22 mouse cellular contexts compared by ENCODE assay signal in genomic region chr2:28676005-28676404, GRCm38 (mm10). TPM values are rescaled to one million over a fixed set of nuclear protein-coding genes. Genes with fewer than 3 reads are reported as not detected.
A peak's percentile ranks its signal among the peaks of the same experiment; 100 is the strongest.
DNase-seq lines count a peak whose midpoint lies in the region; ATAC-seq lines count a peak whose summit lies in the region.
"Had no signal": no experiment of that assay in that cellular context is flagged by ENCODE, and none has a peak within 500 bp of the region (broad histone marks: within the 10 kb centered on the region; RNA-seq: fewer than 3 reads in every experiment).

No protein-coding gene starts in this region.

- no peak overlapping the region for H3K9ac ChIP-seq in liver, embryonic 12.5 days
- H3K9ac ChIP-seq in liver, embryonic 15.5 days, result no peak overlapping the region
- no peak overlapping the region for H3K9ac ChIP-seq in stomach, embryonic 15.5 days
- H3K9ac ChIP-seq: forebrain, embryonic 13.5 days; forebrain, postnatal 0 days; hindbrain, embryonic 12.5 days had no signal

- H3K4me1 ChIP-seq in liver, embryonic 12.5 days, result no peaks in the 10 kb centered on the region
- 0 out of 2 replicates have a peak, but pooled peaks cover 4% of the 10 kb centered on the region for H3K4me1 ChIP-seq in liver, embryonic 15.5 days (replicated peaks)
- no peaks in the 10 kb centered on the region for H3K4me1 ChIP-seq in stomach, embryonic 15.5 days
- H3K4me1 ChIP-seq: embryonic facial prominence, embryonic 10.5 days; forebrain, embryonic 13.5 days; heart, embryonic 10.5 days; hindbrain, embryonic 12.5 days had no signal

- no peak overlapping the region for H3K4me2 ChIP-seq in liver, embryonic 12.5 days
- no peak overlapping the region; the same call in 1 of the 2 replicates for H3K4me2 ChIP-seq in liver, embryonic 15.5 days
- no peak overlapping the region for H3K4me2 ChIP-seq in stomach, embryonic 15.5 days
- H3K4me2 ChIP-seq: forebrain, embryonic 13.5 days; hindbrain, embryonic 12.5 days had no signal

- ATAC-seq in liver, embryonic 12.5 days, result peak; percentile 54; the same call in 1 of the 2 replicates
- ATAC-seq in liver, embryonic 15.5 days (ENCODE audit: insufficient read depth), result peak; percentile 31; the same call in 1 of the 2 replicates
- no peak for ATAC-seq in stomach, embryonic 15.5 days (ENCODE audit: insufficient read depth, low FRiP score, low read depth)
- ATAC-seq: activated CD4-positive, CD25-positive, alpha-beta regulatory T cell, adult 4 months; forebrain, embryonic 13.5 days; forebrain, postnatal 0 days; Patski had no signal

- peaks cover 95% of the 10 kb centered on the region for H3K36me3 ChIP-seq in liver, embryonic 12.5 days
- H3K36me3 ChIP-seq in liver, embryonic 15.5 days (replicated peaks), result peaks cover 87% of the 10 kb centered on the region
- peaks cover 36% of the 10 kb centered on the region for H3K36me3 ChIP-seq in stomach, embryonic 15.5 days

- no peak for DNase-seq in liver
- DNase-seq in frontal cortex, postnatal 10 days (ENCODE audit: low spot score in 2 of 2), result no peak
- no peak for DNase-seq in retina, postnatal 1 day
- no peak for DNase-seq in Muller cell, postnatal 12 days (ENCODE audit: inconsistent ontology term)
- DNase-seq: adrenal gland, postnatal 14 days; cerebellum, adult 11-12 months; cerebellum, postnatal 10 days; forebrain, postnatal 0 days; gastrocnemius, postnatal 36 days; heart, adult 11 months; heart, postnatal 10 days; heart, postnatal 4 days had no signal

- no peaks in the 10 kb centered on the region for H3K9me3 ChIP-seq in liver, embryonic 12.5 days (replicated peaks)
- H3K9me3 ChIP-seq in liver, embryonic 15.5 days (replicated peaks), result no peaks in the 10 kb centered on the region
- no peaks in the 10 kb centered on the region for H3K9me3 ChIP-seq in stomach, embryonic 15.5 days
- H3K9me3 ChIP-seq: embryonic facial prominence, embryonic 10.5 days; forebrain, embryonic 13.5 days; heart, embryonic 10.5 days; hindbrain, embryonic 12.5 days had no signal

- WGBS in liver, embryonic 12.5 days (ENCODE audit: insufficient replicate concordance), result 85% methylated on average over 8 of the region's 8 CpGs
- 75% methylated on average over 8 of the region's 8 CpGs for WGBS in liver, embryonic 15.5 days (ENCODE audit: insufficient replicate concordance)
- WGBS in stomach, embryonic 15.5 days, result 77% methylated on average over 8 of the region's 8 CpGs

- H3K27ac ChIP-seq in liver, embryonic 12.5 days, result no peak overlapping the region
- H3K27ac ChIP-seq in liver, embryonic 15.5 days (replicated peaks), result no peak overlapping the region
- 0 out of 2 replicates have a peak overlapping the region, but pooled peaks have one; percentile 21 for H3K27ac ChIP-seq in stomach, embryonic 15.5 days
- H3K27ac ChIP-seq: embryonic facial prominence, embryonic 10.5 days; forebrain, embryonic 13.5 days; heart, embryonic 10.5 days; hindbrain, embryonic 12.5 days had no signal

- H3K4me3 ChIP-seq in liver, embryonic 12.5 days, result no peak overlapping the region
- H3K4me3 ChIP-seq in liver, embryonic 15.5 days (replicated peaks), result no peak overlapping the region
- H3K4me3 ChIP-seq in stomach, embryonic 15.5 days (replicated peaks), result no peak overlapping the region
- H3K4me3 ChIP-seq: embryonic facial prominence, embryonic 10.5 days; forebrain, embryonic 13.5 days; heart, embryonic 10.5 days; hindbrain, embryonic 12.5 days had no signal

- no peaks in the 10 kb centered on the region for H3K27me3 ChIP-seq in liver, embryonic 12.5 days (replicated peaks)
- no peaks in the 10 kb centered on the region for H3K27me3 ChIP-seq in liver, embryonic 15.5 days
- no peaks in the 10 kb centered on the region for H3K27me3 ChIP-seq in stomach, embryonic 15.5 days (replicated peaks)
- H3K27me3 ChIP-seq: forebrain, embryonic 13.5 days; hindbrain, embryonic 12.5 days; Patski had no signal

RNA-seq across cellular contexts. Expression of gene Spaca9, which starts 23.5 kb away (rescaled TPM):
- polyA plus RNA-seq in liver, embryonic 12.5 days (2016; fragmentation: Nextera tagmentation; extraction: Ambion mirVana), result 1.9 and 2.6 TPM in 2 replicates
- polyA plus RNA-seq in liver, embryonic 15.5 days (2015; fragmentation: Nextera tagmentation; extraction: Ambion mirVana), result 2.5 and 2.9 TPM in 2 replicates
- polyA plus RNA-seq in stomach, embryonic 15.5 days (2015; fragmentation: Nextera tagmentation; extraction: Ambion mirVana), result 2.2 and 2.6 TPM in 2 replicates

RNA-seq across cellular contexts. Expression of gene Ak8, which starts 24.0 kb away (rescaled TPM):
- 0.14 and 0.35 TPM in 2 replicates for polyA plus RNA-seq in liver, embryonic 12.5 days (2016; fragmentation: Nextera tagmentation; extraction: Ambion mirVana)
- polyA plus RNA-seq in liver, embryonic 15.5 days (2015; fragmentation: Nextera tagmentation; extraction: Ambion mirVana), result 0.45 and 0.61 TPM in 2 replicates
- 0.81 and 1.0 TPM in 2 replicates for polyA plus RNA-seq in stomach, embryonic 15.5 days (2015; fragmentation: Nextera tagmentation; extraction: Ambion mirVana)
- polyA plus RNA-seq: activated CD4-positive, CD25-positive, alpha-beta regulatory T cell, adult 4 months had no signal

RNA-seq across cellular contexts. Expression of gene Tsc1, which starts 35.0 kb away (rescaled TPM):
- 12.5 and 13.6 TPM in 2 replicates for polyA plus RNA-seq in liver, embryonic 12.5 days (2016; fragmentation: Nextera tagmentation; extraction: Ambion mirVana)
- polyA plus RNA-seq in liver, embryonic 15.5 days (2015; fragmentation: Nextera tagmentation; extraction: Ambion mirVana), result 8.9 and 10.0 TPM in 2 replicates
- 18.7 and 18.9 TPM in 2 replicates for polyA plus RNA-seq in stomach, embryonic 15.5 days (2015; fragmentation: Nextera tagmentation; extraction: Ambion mirVana)

RNA-seq across cellular contexts. Expression of gene Gfi1b, which starts 54.2 kb away (rescaled TPM):
- 117 and 121 TPM in 2 replicates for polyA plus RNA-seq in liver, embryonic 12.5 days (2016; fragmentation: Nextera tagmentation; extraction: Ambion mirVana)
- polyA plus RNA-seq in liver, embryonic 15.5 days (2015; fragmentation: Nextera tagmentation; extraction: Ambion mirVana), result 88.2 and 91.9 TPM in 2 replicates
- 3.1 and 6.9 TPM in 2 replicates for polyA plus RNA-seq in stomach, embryonic 15.5 days (2015; fragmentation: Nextera tagmentation; extraction: Ambion mirVana)
- polyA plus RNA-seq: C2C12; forebrain, postnatal 0 days; Patski had no signal
